Mouse (Mus musculus) liver, embryonic 12.5 days (tissue): ENCODE results near the gene Kcnd3. TPM values are rescaled to one million over a fixed set of nuclear protein-coding genes. Genes with fewer than 3 reads are reported as not detected.

ENCODE experiments used
- ATAC-seq: fragments of 200-750 bp; cut with Nextera tagmentation; 2 replicates; pipeline ENCODE4 v1.8.0; 2017; ENCODE audit warnings: moderate number of reproducible peaks, mild to moderate bottlenecking, moderate library complexity
- H3K27ac ChIP-seq: fragments of 300-500 bp; sonication (generic); 2 replicates; pipeline ENCODE4 v1.5.1; 2016; ENCODE audit warnings: mild to moderate bottlenecking
- H3K27me3 ChIP-seq: fragments of 300-500 bp; sonication (generic); replicated peaks from 2 replicates; pipeline ENCODE4 v1.6.1; 2016; ENCODE audit warnings: mild to moderate bottlenecking, moderate library complexity
- H3K36me3 ChIP-seq: fragments of 300-500 bp; sonication (generic); 2 replicates; pipeline ENCODE4 v1.6.1; 2016; ENCODE audit warnings: mild to moderate bottlenecking, moderate library complexity
- H3K4me1 ChIP-seq: fragments of 300-500 bp; sonication (generic); 2 replicates; pipeline ENCODE4 v1.6.1; 2016
- H3K4me2 ChIP-seq: fragments of 300-500 bp; sonication (generic); 2 replicates; pipeline ENCODE4 v1.6.1; 2016; ENCODE audit warnings: mild to moderate bottlenecking, moderate library complexity
- H3K4me3 ChIP-seq: fragments of 300-500 bp; sonication (generic); 2 replicates; pipeline ENCODE4 v1.5.1; 2016; ENCODE audit warnings: mild to moderate bottlenecking, moderate library complexity
- H3K9ac ChIP-seq: fragments of 300-500 bp; sonication (generic); 2 replicates; pipeline ENCODE4 v1.6.1; 2016; ENCODE audit warnings: mild to moderate bottlenecking, moderate library complexity
- H3K9me3 ChIP-seq: fragments of 300-500 bp; sonication (generic); replicated peaks from 2 replicates; pipeline ENCODE4 v1.6.1; 2016; ENCODE audit warnings: mild to moderate bottlenecking, moderate library complexity
- WGBS: fragments of 180-500 bp; shearing (Covaris S2); methylation state at CpG from one replicate; pipeline ENCODE4 v1.1.7; 2016; ENCODE audit not compliant: insufficient replicate concordance; 5-methylcytosine and 5-hydroxymethylcytosine counted together
- polyA plus RNA-seq: library from polyadenylated mRNA; unstranded; fragments of >200 nt; fragmentation: Nextera tagmentation; extraction: Ambion mirVana; gene quantifications from 2 replicates; pipeline ENCODE4 v1.2.1, GENCODE M21; 2016

The Kcnd3 gene
- polyA plus RNA-seq, 1 experiment from 2014 or later: 0.26 TPM

DNA sequence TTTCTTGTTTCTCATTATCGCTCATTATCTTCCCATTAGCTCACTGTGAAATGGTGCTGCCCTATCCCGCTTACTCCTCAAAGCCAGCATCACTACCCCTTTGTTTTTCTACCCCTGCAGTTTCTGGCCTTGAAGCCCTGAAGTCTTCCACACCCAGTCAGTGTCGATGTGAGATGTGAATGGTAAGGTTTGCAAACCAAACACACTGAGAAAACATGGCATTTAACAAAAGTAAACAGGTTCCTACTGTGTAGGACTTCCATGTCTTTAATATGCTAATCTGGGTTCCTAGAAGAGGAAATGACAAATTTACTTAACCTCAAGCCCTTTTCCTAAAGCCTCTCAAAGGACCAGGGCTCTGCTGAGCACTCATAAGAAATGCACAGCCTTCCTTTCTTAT lies 118.7 kb downstream of the Kcnd3 start:
- no peaks in the 10 kb centered on the region for H3K4me1 ChIP-seq
- no peak for ATAC-seq
- H3K9me3 ChIP-seq: no peaks in the 10 kb centered on the region
- H3K4me3 ChIP-seq: no peak overlapping the region
- WGBS: 32% methylated on average over 3 of the region's 3 CpGs
- no peaks in the 10 kb centered on the region for H3K36me3 ChIP-seq
- no peak overlapping the region for H3K27ac ChIP-seq
- H3K27me3 ChIP-seq: peaks cover 12% of the 10 kb centered on the region
- no peak overlapping the region for H3K4me2 ChIP-seq
- no peak overlapping the region for H3K9ac ChIP-seq

DNA sequence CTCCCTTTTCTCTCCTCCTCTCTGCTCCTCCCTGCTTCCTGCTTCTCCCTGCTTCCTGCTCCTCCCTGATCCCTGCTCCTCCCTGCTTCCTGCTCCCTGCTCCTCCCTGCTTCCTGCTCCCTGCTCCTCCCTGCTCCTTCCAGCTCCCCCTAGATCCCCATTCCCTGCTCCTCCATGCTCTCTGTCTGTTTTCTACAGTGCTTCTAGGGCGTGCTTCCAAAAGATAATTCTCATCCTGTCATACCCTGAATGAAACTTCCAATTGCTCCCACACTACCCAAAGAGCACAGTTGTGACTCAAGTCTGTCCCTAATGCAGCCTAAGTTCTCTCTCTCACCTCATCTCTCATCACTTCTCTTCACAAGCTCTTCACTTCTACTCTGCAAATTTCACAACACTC lies 119.8 kb downstream of the Kcnd3 start:
- no peak overlapping the region for H3K27ac ChIP-seq
- H3K9me3 ChIP-seq: no peaks in the 10 kb centered on the region
- no peak overlapping the region for H3K9ac ChIP-seq
- no peak overlapping the region for H3K4me2 ChIP-seq
- H3K4me3 ChIP-seq: no peak overlapping the region
- no peak for ATAC-seq
- H3K27me3 ChIP-seq: peaks cover 12% of the 10 kb centered on the region
- no peaks in the 10 kb centered on the region for H3K4me1 ChIP-seq
- WGBS: 42% methylated on average over 1 of the region's 1 CpGs
- no peaks in the 10 kb centered on the region for H3K36me3 ChIP-seq

GRCm38 (mm10) chr3:105573156-105573555 lies 121.0 kb downstream of the Kcnd3 start:
- no peak for ATAC-seq
- Histone ChIP-seq H3K9me3 (no peaks in the 10 kb centered on the region), H3K4me2 (no peak overlapping the region), H3K36me3 (no peaks in the 10 kb centered on the region), H3K4me1 (no peaks in the 10 kb centered on the region), H3K9ac (no peak overlapping the region), H3K27ac (no peak overlapping the region), H3K27me3 (peaks cover 12% of the 10 kb centered on the region), H3K4me3 (no peak overlapping the region)
- whole genome bisulfite sequencing: 46% methylated on average over 2 of the region's 2 CpGs

- H3K4me1 ChIP-seq: no peaks in the 10 kb centered on the region
- H3K9me3 ChIP-seq: no peaks in the 10 kb centered on the region
- WGBS: 48% methylated on average over 3 of the region's 3 CpGs
- no peaks in the 10 kb centered on the region for H3K36me3 ChIP-seq
- no peak overlapping the region for H3K27ac ChIP-seq
- no peak for ATAC-seq
- H3K27me3 ChIP-seq: no peaks in the 10 kb centered on the region
- no peak overlapping the region for H3K9ac ChIP-seq
- no peak overlapping the region for H3K4me2 ChIP-seq
- H3K4me3 ChIP-seq: no peak overlapping the region
These were observed 126.2 kb downstream of the Kcnd3 start for GRCm38 (mm10) chr3:105578320-105578719.

DNA sequence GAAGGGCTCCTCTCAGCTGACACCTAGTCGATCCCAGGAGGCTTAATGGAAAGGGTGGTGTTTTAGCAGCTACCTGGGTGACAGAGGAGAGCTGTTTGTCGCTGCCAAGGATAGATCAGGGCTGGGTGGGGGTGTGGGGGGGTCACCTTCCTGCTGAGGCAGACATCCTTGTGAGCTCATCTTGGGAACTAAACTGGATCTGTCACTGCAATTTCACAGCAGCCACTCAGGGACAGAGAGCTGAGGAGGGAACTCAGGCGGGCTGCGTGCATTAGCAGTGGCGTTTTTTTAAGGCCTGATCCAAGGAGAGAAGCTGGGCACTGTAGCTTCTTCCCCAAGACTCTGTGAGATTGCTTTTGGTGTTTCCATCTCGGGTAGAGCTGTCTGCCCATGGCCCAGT lies 129.0 kb downstream of the Kcnd3 start:
- 45% methylated on average over 6 of the region's 6 CpGs for WGBS
- H3K4me1 ChIP-seq: no peaks in the 10 kb centered on the region
- ATAC-seq: no peak
- H3K27me3 ChIP-seq: no peaks in the 10 kb centered on the region
- H3K4me3 ChIP-seq: no peak overlapping the region
- H3K9ac ChIP-seq: no peak overlapping the region
- no peak overlapping the region for H3K27ac ChIP-seq
- no peak overlapping the region for H3K4me2 ChIP-seq
- no peaks in the 10 kb centered on the region for H3K36me3 ChIP-seq
- no peaks in the 10 kb centered on the region for H3K9me3 ChIP-seq

DNA sequence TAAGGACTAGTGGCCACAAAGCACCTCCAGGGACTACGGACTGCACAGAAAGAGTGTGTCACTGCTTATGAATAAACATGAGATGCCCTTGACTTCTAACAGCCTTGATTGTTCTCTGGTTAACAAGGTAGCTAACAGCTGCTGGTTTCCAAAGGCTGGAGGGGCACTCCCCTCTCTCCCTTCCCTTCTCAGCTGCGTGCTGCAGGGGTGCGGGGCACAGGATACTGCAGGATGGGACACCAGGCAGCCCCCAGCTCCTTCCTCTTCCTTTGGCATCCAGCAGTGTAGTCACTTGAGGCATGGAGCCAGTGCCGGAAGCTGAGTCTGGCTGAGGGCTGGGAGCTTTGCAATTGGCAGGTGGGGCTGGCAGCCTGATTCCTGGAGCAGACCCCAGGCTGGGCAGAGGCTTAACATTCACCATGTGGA lies 133.6 kb downstream of the Kcnd3 start:
- H3K27me3 ChIP-seq: no peaks in the 10 kb centered on the region
- no peak overlapping the region for H3K27ac ChIP-seq
- 22% methylated on average over 4 of the region's 4 CpGs for WGBS
- no peak overlapping the region for H3K9ac ChIP-seq
- ATAC-seq: no peak
- H3K4me2 ChIP-seq: no peak overlapping the region
- no peaks in the 10 kb centered on the region for H3K9me3 ChIP-seq
- H3K36me3 ChIP-seq: no peaks in the 10 kb centered on the region
- no peak overlapping the region for H3K4me3 ChIP-seq
- H3K4me1 ChIP-seq: no peaks in the 10 kb centered on the region

- ATAC-seq: no peak
- no peaks in the 10 kb centered on the region for H3K4me1 ChIP-seq
- WGBS: 70% methylated on average over 15 of the region's 15 CpGs
- H3K9me3 ChIP-seq: no peaks in the 10 kb centered on the region
- H3K4me3 ChIP-seq: no peak overlapping the region
- no peak overlapping the region for H3K27ac ChIP-seq
- no peak overlapping the region for H3K9ac ChIP-seq
- H3K4me2 ChIP-seq: no peak overlapping the region
- H3K27me3 ChIP-seq: no peaks in the 10 kb centered on the region
- no peaks in the 10 kb centered on the region for H3K36me3 ChIP-seq
These were observed 138.0 kb downstream of the Kcnd3 start for GRCm38 (mm10) chr3:105590056-105590672.

DNA sequence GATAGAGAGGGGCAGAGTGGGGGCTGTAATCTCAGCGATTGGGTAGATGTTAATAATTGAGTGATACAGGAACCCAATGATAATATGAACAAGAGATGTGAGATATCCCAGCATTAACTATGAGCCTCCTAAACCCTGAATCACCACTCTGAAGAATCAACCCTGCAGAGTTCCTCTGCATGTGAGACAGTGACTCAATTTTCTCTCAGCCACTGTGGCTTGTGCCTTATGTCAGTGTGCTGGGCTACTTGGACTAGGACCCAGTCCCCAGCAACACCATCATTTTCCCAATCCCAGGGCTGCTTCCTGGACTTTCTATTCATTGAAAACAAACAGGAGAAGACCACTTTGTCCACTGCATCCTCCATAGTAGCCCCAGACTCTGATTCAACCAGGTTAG lies 139.6 kb downstream of the Kcnd3 start:
- Histone ChIP-seq H3K9ac (no peak overlapping the region), H3K9me3 (no peaks in the 10 kb centered on the region), H3K4me1 (no peaks in the 10 kb centered on the region), H3K36me3 (no peaks in the 10 kb centered on the region), H3K4me2 (no peak overlapping the region), H3K27ac (no peak overlapping the region), H3K27me3 (no peaks in the 10 kb centered on the region), H3K4me3 (no peak overlapping the region)
- WGBS: 70% methylated on average over 1 of the region's 1 CpGs
- no peak for ATAC-seq

GRCm38 (mm10) chr3:105592246-105592645 lies 140.1 kb downstream of the Kcnd3 start:
- Histone ChIP-seq H3K4me2 (no peak overlapping the region), H3K9ac (no peak overlapping the region), H3K36me3 (no peaks in the 10 kb centered on the region), H3K4me3 (no peak overlapping the region), H3K27ac (no peak overlapping the region), H3K9me3 (no peaks in the 10 kb centered on the region), H3K4me1 (no peaks in the 10 kb centered on the region), H3K27me3 (no peaks in the 10 kb centered on the region)
- WGBS: 54% methylated on average over 2 of the region's 2 CpGs
- no peak for ATAC-seq

- no peak overlapping the region for H3K4me2 ChIP-seq
- no peak overlapping the region for H3K9ac ChIP-seq
- H3K4me1 ChIP-seq: no peaks in the 10 kb centered on the region
- H3K27ac ChIP-seq: no peak overlapping the region
- 72% methylated on average over 4 of the region's 4 CpGs for WGBS
- H3K27me3 ChIP-seq: no peaks in the 10 kb centered on the region
- H3K36me3 ChIP-seq: no peaks in the 10 kb centered on the region
- no peak for ATAC-seq
- no peaks in the 10 kb centered on the region for H3K9me3 ChIP-seq
- H3K4me3 ChIP-seq: no peak overlapping the region
These were observed 148.4 kb downstream of the Kcnd3 start for GRCm38 (mm10) chr3:105600483-105600882.

DNA sequence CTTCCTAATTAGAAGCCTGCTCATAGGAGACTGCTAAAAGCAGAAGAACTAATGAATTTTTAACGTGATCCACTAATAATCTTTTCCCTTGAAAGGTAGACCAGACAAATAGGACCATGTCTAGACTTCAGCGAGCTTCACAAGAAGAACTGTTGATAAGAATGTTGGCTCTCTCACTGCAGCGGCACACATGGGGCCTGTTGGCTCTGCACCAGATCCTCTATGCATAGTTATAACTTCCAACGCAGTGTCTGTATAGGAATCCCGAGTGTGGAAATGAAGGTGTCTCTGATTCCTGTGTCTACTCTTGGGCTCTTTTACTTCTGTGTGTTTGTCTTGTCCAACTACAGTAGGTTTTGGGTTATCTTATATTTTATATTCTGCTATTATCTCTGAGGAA lies 150.8 kb downstream of the Kcnd3 start:
- no peaks in the 10 kb centered on the region for H3K27me3 ChIP-seq
- H3K4me2 ChIP-seq: no peak overlapping the region
- no peak overlapping the region for H3K4me3 ChIP-seq
- H3K4me1 ChIP-seq: no peaks in the 10 kb centered on the region
- no peak overlapping the region for H3K9ac ChIP-seq
- H3K27ac ChIP-seq: no peak overlapping the region
- no peaks in the 10 kb centered on the region for H3K36me3 ChIP-seq
- H3K9me3 ChIP-seq: no peaks in the 10 kb centered on the region
- 69% methylated on average over 5 of the region's 5 CpGs for WGBS
- no peak for ATAC-seq

DNA sequence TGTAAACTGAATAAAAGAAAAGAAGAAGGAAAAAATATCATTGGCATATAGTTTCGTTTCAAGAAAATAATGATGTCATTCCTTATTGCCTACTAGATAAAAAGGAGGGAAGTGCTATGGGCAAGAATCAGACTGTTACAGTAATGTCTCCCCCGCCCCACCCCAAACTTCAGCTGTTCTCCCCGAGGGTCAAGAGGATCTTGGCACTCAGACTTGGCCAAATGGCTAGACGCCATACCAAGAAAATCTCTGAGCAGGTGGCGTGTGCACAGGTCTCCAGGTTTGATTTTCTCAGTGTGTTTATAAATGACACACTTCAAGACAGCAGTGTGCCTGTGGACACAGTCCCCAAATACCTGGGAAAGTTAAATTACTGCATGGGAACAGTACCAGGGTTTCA lies 153.6 kb downstream of the Kcnd3 start:
- Histone ChIP-seq H3K4me3 (no peak overlapping the region), H3K9ac (no peak overlapping the region), H3K27me3 (no peaks in the 10 kb centered on the region), H3K27ac (no peak overlapping the region), H3K36me3 (no peaks in the 10 kb centered on the region), H3K9me3 (no peaks in the 10 kb centered on the region), H3K4me1 (no peaks in the 10 kb centered on the region), H3K4me2 (no peak overlapping the region)
- no peak for ATAC-seq
- WGBS: 55% methylated on average over 5 of the region's 5 CpGs

DNA sequence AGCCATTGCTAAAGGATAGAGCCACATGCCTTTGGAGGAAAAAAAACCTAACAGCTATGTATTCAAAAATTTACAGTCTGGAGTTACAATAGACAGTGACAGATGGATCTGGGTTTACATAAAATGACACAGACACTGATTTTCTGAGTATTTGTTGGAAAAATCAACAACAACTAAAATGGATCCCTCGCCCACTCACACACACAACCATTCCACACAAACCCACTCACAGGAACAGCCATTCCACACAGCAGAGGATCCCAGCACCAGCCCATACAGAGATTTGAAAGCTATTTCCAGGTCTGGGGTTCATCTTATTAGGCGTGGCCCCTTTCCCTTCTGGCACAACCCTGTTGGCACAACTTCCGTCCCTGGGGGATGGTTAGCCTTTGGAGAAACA lies 156.7 kb downstream of the Kcnd3 start:
- Histone ChIP-seq H3K4me2 (no peak overlapping the region), H3K4me1 (no peaks in the 10 kb centered on the region), H3K9ac (no peak overlapping the region), H3K27ac (no peak overlapping the region), H3K36me3 (no peaks in the 10 kb centered on the region), H3K4me3 (no peak overlapping the region), H3K9me3 (no peaks in the 10 kb centered on the region), H3K27me3 (no peaks in the 10 kb centered on the region)
- WGBS: 64% methylated on average over 3 of the region's 3 CpGs
- no peak for ATAC-seq
